Mouse (Mus musculus): Measurements from ENCODE around the gene Megf6. TPM values are rescaled to one million over a fixed set of nuclear protein-coding genes. Genes with fewer than 3 reads are reported as not detected.
A peak's percentile ranks its signal among the peaks of the same experiment; 100 is the strongest.

The Megf6 gene
- polyA plus RNA-seq, 1 experiment from 2014 or later: 7.4 TPM

- no peaks in the 10 kb centered on the region for H3K9me3 ChIP-seq
- no peak for ATAC-seq (ENCODE audit: low read depth)
- 89% methylated on average over 8 of the region's 8 CpGs for WGBS
- H3K4me2 ChIP-seq: no peak overlapping the region
- H3K27me3 ChIP-seq: 0 out of 2 replicates have a peak, but pooled peaks cover 3% of the 10 kb centered on the region
- no peak overlapping the region for H3K4me3 ChIP-seq
- H3K9ac ChIP-seq: no peak overlapping the region
- no peak overlapping the region for H3K27ac ChIP-seq (replicated peaks)
- H3K36me3 ChIP-seq: no peaks in the 10 kb centered on the region
- H3K4me1 ChIP-seq (replicated peaks): peaks cover 19% of the 10 kb centered on the region
Measured at GRCm38 (mm10) chr4:154239199-154239598, 68.7 kb downstream of the Megf6 start.

DNA sequence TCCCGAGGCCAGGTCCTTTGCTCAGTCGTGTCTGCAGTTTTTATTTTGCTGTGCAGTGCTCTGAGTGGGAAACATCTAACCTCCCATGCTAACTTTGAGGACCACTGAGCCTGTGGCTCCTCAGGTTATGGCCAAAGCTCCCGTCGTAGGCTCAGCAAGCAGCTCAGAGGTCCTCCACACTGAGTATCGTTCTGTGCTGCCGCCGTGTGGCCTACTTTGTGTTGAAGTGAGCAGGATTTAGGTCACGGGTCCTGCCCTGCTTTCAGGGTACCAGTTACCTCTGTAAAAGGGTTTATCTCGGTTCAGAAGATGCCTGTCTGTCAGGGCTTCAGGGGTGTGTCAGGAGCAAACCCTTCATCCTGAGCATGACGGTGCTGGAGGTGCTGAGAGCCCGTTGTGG lies 70.1 kb downstream of the Megf6 start:
- Histone ChIP-seq H3K27me3 (0 out of 2 replicates have a peak, but pooled peaks cover 3% of the 10 kb centered on the region), H3K9ac (no peak overlapping the region), H3K9me3 (no peaks in the 10 kb centered on the region), H3K4me3 (no peak overlapping the region), H3K27ac (replicated peaks) (no peak overlapping the region), H3K4me2 (no peak overlapping the region), H3K36me3 (no peaks in the 10 kb centered on the region), H3K4me1 (replicated peaks) (peaks cover 19% of the 10 kb centered on the region)
- ATAC-seq (ENCODE audit: low read depth): no peak
- 68% methylated on average over 11 of the region's 11 CpGs for WGBS

GRCm38 (mm10) chr4:154245342-154245741 lies 74.8 kb downstream of the Megf6 start:
- H3K4me2 ChIP-seq: no peak overlapping the region

DNA sequence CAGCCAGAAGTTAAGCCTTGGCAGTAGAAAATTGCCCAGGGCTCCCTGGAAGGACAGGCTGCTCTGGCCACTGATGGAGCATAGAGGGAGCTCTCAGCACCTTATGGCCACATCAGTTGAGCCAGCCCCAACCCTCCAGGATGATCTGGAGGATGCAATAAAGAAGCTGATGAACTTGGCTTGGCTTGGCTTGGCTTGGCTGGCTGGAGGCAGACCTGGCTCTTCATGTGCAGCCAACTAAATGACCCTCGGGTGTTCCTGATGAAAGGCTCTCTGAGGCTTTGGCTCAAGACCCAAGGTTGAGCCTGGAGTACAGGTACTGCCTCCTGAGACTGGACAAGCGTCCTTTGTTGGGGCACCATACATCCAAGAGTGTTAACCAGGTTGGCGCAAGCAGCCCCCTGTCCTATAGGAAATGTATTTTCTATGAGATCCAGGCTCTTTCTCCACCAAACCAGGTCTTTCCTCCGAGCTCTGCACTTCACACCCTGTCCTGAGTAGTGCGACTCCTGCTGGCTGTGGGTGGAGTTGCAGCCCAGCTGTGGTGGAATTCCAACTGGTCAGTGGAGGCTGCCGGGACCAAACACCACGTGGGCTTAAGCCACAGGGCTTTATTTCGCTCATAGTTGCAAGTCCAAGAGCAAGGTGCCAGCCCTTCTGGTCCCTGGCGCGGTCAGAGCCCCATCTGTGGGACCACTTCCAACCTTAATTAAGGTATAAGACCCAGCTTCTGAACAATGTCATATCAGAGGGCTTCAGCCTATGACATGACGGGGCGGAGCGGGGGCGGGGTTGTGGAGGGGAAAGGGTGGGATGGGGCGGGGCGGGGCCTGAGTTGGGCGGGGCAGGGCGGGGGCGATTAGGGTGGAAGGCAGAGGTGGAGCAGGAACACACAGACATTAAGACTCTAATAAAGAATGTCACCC lies 75.8 kb downstream of the Megf6 start:
- ATAC-seq (ENCODE audit: low read depth): no peak
- peaks cover 36% of the 10 kb centered on the region for H3K4me1 ChIP-seq (replicated peaks)
- no peaks in the 10 kb centered on the region for H3K9me3 ChIP-seq
- H3K27me3 ChIP-seq: no peaks in the 10 kb centered on the region
- no peak overlapping the region for H3K27ac ChIP-seq (replicated peaks)
- no peaks in the 10 kb centered on the region for H3K36me3 ChIP-seq
- 10% methylated on average over 17 of the region's 19 CpGs for WGBS
- no peak overlapping the region for H3K9ac ChIP-seq
- H3K4me3 ChIP-seq: no peak overlapping the region
- H3K4me2 ChIP-seq: peak overlapping the region; percentile 46

More at GRCm38 (mm10) chr4:154245342-154245741, 74.8 kb downstream of the Megf6 start:
- 76% methylated on average over 7 of the region's 7 CpGs for WGBS
- Histone ChIP-seq H3K9me3 (no peaks in the 10 kb centered on the region), H3K4me1 (replicated peaks) (peaks cover 36% of the 10 kb centered on the region), H3K36me3 (no peaks in the 10 kb centered on the region), H3K9ac (no peak overlapping the region), H3K27me3 (no peaks in the 10 kb centered on the region), H3K27ac (replicated peaks) (no peak overlapping the region), H3K4me3 (no peak overlapping the region)
- ATAC-seq (ENCODE audit: low read depth): no peak

- no peak overlapping the region for H3K27ac ChIP-seq (replicated peaks)
- H3K27me3 ChIP-seq: no peaks in the 10 kb centered on the region
- H3K4me3 ChIP-seq: no peak overlapping the region
- ATAC-seq (ENCODE audit: low read depth): no peak
- H3K4me1 ChIP-seq (replicated peaks): peaks cover 36% of the 10 kb centered on the region
- no peak overlapping the region for H3K4me2 ChIP-seq
- H3K36me3 ChIP-seq: no peaks in the 10 kb centered on the region
- H3K9ac ChIP-seq: 0 out of 2 replicates have a peak overlapping the region, but pooled peaks have one; percentile 34
- H3K9me3 ChIP-seq: no peaks in the 10 kb centered on the region
- 41% methylated on average over 22 of the region's 22 CpGs for WGBS
Measured at GRCm38 (mm10) chr4:154247207-154248091, 76.9 kb downstream of the Megf6 start.

DNA sequence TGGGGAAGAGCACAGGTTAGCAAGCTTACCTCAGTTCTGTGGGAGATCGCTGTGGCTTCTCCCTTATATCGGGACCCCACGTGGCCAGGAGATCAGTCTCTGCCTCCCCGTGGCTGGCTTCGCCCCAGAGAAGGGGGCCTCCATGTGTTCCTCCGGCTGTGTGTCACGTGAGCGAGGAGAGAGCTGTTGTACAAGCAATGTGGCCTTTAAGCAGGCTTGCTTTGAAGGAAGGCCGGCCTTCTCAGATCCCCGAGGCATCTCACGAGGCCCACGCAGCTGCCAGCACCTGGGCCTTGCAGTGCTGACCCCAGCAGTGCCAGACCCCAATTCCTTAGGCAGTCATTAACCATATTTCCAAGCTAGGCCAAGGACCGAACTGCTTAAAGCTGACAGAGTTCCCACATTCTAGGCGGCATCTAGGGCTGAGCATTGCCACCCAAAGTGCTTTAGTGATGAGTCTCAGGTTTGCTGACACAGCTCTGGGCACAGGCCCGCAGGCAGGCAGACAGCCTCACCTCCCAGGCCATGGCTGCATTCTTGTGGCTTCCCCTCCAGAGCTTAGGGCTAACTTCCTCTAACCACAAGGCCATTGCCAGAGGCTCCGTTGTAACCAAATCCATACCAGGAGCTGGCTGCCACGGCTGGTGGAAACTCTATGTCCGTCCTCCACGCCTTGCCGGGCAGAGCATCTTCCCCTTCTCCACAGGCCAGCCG lies 77.7 kb downstream of the Megf6 start:
- H3K4me3 ChIP-seq: no peak overlapping the region
- ATAC-seq (ENCODE audit: low read depth): no peak
- WGBS: 77% methylated on average over 21 of the region's 21 CpGs

GRCm38 (mm10) chr4:154249316-154249715 lies 78.8 kb downstream of the Megf6 start:
- Histone ChIP-seq H3K9ac (0 out of 2 replicates have a peak overlapping the region, but pooled peaks have one; percentile 18), H3K9me3 (no peaks in the 10 kb centered on the region), H3K36me3 (no peaks in the 10 kb centered on the region), H3K27ac (replicated peaks) (no peak overlapping the region), H3K4me3 (no peak overlapping the region), H3K27me3 (no peaks in the 10 kb centered on the region), H3K4me2 (no peak overlapping the region), H3K4me1 (replicated peaks) (peaks cover 36% of the 10 kb centered on the region)
- no peak for ATAC-seq (ENCODE audit: low read depth)
- 53% methylated on average over 8 of the region's 8 CpGs for WGBS

More for the DNA sequence above, 77.7 kb downstream of the Megf6 start:
- Histone ChIP-seq H3K4me2 (no peak overlapping the region), H3K36me3 (no peaks in the 10 kb centered on the region), H3K4me1 (replicated peaks) (peaks cover 36% of the 10 kb centered on the region), H3K9me3 (no peaks in the 10 kb centered on the region), H3K27me3 (no peaks in the 10 kb centered on the region), H3K27ac (replicated peaks) (no peak overlapping the region), H3K9ac (no peak overlapping the region)

DNA sequence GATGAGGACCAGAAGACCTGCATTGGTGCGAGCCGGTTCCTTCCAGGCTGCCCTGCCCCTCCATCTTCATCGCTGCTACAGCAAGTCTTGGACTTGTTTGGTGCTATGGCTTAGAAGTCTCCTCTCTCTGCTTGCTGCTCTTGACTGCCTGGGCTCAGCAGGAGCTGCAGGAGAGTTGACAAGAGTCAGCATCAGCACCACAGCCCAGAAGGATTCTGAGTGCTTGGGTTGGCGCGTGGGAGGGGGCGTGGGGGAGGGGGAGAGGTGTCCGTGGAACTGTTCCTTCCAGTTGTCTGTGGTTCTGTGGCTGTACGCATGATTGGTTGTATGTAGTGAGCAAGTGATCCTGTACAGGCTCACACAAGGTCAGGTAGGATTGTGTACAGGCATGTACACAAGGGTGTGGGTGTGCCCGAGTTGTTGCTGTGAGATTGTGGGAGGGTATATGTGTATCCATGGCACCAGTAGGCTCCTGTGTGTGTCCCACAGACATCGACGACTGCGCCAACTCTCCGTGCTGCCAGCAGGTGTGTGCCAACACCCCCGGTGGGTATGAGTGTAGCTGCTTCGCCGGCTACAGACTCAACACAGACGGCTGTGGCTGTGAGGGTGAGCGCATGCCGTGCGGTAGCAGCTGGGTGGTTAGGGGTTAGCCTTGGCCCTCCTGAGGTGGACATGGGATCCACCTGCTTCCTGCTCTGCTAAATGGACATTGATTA lies 82.2 kb downstream of the Megf6 start:
- Histone ChIP-seq H3K27ac (replicated peaks) (no peak overlapping the region), H3K4me1 (replicated peaks) (peaks cover 19% of the 10 kb centered on the region), H3K4me3 (no peak overlapping the region), H3K9me3 (no peaks in the 10 kb centered on the region), H3K27me3 (no peaks in the 10 kb centered on the region), H3K36me3 (no peaks in the 10 kb centered on the region), H3K4me2 (no peak overlapping the region), H3K9ac (no peak overlapping the region)
- no peak for ATAC-seq (ENCODE audit: low read depth)
- 86% methylated on average over 20 of the region's 20 CpGs for WGBS

GRCm38 (mm10) chr4:154260755-154261154 lies 90.2 kb downstream of the Megf6 start:
- ATAC-seq (ENCODE audit: low read depth): no peak

GRCm38 (mm10) chr4:154262071-154262470 lies 91.5 kb downstream of the Megf6 start:
- Histone ChIP-seq H3K36me3 (peaks cover 10% of the 10 kb centered on the region; the same call in 1 of the 2 replicates), H3K27me3 (no peaks in the 10 kb centered on the region), H3K4me3 (no peak overlapping the region), H3K4me2 (no peak overlapping the region), H3K4me1 (replicated peaks) (no peaks in the 10 kb centered on the region), H3K9me3 (no peaks in the 10 kb centered on the region), H3K27ac (replicated peaks) (no peak overlapping the region), H3K9ac (no peak overlapping the region)
- ATAC-seq (ENCODE audit: low read depth): no peak
- WGBS: 63% methylated on average over 4 of the region's 4 CpGs

More at GRCm38 (mm10) chr4:154260755-154261154, 90.2 kb downstream of the Megf6 start:
- no peak overlapping the region for H3K27ac ChIP-seq (replicated peaks)
- no peak overlapping the region for H3K4me3 ChIP-seq
- H3K36me3 ChIP-seq: peaks cover 10% of the 10 kb centered on the region; the same call in 1 of the 2 replicates
- H3K4me2 ChIP-seq: no peak overlapping the region
- no peaks in the 10 kb centered on the region for H3K27me3 ChIP-seq
- WGBS: 72% methylated on average over 5 of the region's 5 CpGs
- no peak overlapping the region for H3K9ac ChIP-seq
- no peaks in the 10 kb centered on the region for H3K4me1 ChIP-seq (replicated peaks)
- H3K9me3 ChIP-seq: no peaks in the 10 kb centered on the region

GRCm38 (mm10) chr4:154267511-154267910 lies 97.0 kb downstream of the Megf6 start:
- 82% methylated on average over 6 of the region's 6 CpGs for WGBS
- no peaks in the 10 kb centered on the region for H3K27me3 ChIP-seq
- no peak overlapping the region for H3K4me2 ChIP-seq
- H3K9ac ChIP-seq: no peak overlapping the region
- no peaks in the 10 kb centered on the region for H3K4me1 ChIP-seq (replicated peaks)
- H3K9me3 ChIP-seq: no peaks in the 10 kb centered on the region
- no peak overlapping the region for H3K27ac ChIP-seq (replicated peaks)
- no peak overlapping the region for H3K4me3 ChIP-seq
- ATAC-seq (ENCODE audit: low read depth): no peak
- peaks cover 10% of the 10 kb centered on the region; the same call in 1 of the 2 replicates for H3K36me3 ChIP-seq

All from neural tube, embryonic 13.5 days (tissue).